Mouse (Mus musculus): ENCODE data around the gene Fez1.

GRCm38 (mm10) chr9:36893413-36893990, 71.8 kb downstream of the Fez1 start:
- TF ChIP-seq GATA1 (IDR thresholded peaks at IDR 0.05; ENCODE audit: borderline replicate concordance, low read length) (no peak), FLI1 (IDR thresholded peaks at IDR 0.05; ENCODE audit: low read length) (no peak)
